Mouse (Mus musculus): ENCODE data around the gene Fasn. TPM values are rescaled to one million over a fixed set of nuclear protein-coding genes. Genes with fewer than 3 reads are reported as not detected.
"Not testable (repeated sequence)": the region's sequence is repeated elsewhere in the genome, so short reads cannot be mapped to it uniquely, and the experiment has no call there.

The Fasn gene
- polyA plus RNA-seq, 1 experiment from 2014 or later, result 124 TPM

DNA sequence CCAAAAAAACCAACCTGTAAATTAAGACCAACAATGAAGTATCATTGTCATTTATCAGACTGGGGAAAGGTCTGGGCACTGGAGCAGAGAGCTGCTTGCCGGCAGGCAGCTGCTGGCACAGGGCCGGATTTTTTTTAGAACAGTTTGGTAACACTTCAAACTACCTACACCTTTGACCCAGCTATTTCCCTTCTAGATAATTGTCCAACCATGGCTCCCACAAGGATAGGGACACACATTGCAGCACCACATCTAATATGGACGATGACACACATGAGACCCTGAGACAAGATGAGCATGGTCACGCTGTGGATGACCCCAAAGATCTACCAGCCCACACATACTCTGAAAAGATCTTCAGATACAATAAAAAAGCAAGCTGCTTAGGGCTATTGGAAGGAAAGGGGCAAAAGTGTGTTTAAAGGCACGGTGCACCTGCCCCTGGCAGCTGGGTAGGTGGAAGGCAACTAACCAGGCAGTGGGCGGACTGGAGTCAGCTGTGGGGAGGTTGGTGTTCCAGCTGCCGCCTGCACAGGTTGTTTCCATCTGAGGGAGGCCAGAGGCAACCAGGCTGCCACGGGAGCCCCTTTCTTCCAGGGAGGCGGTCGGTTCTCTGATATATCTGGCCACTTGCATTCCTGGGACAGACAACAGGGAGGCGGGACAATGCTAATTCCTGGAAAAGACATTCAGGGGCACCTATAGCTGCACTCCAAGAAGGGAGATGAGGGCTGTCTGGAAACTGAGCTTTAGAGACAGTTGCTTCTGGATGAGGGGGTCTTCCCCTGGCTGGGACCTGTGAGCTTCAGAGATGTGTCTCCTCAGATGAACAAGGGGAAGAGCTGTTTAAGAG is 28.0 kb upstream of the Fasn start:
- H3K4me2 ChIP-seq (ENCODE audit: low read length), result no peak overlapping the region
- H3K9ac ChIP-seq (replicated peaks; ENCODE audit: low read length), result no peak overlapping the region
- no peaks in the 10 kb centered on the region for H3K9me3 ChIP-seq (ENCODE audit: control insufficient read depth, low read length)
- H3K27me3 ChIP-seq (ENCODE audit: control insufficient read depth, insufficient read depth, low read length), result no peaks in the 10 kb centered on the region
- H3K27ac ChIP-seq (replicated peaks; ENCODE audit: low read depth, low read length), result no peak overlapping the region
- WGBS, result 71% methylated on average over 11 of the region's 11 CpGs
- H3K36me3 ChIP-seq (ENCODE audit: control insufficient read depth, insufficient read depth, low read length), result 0 out of 2 replicates have a peak, but pooled peaks cover 7% of the 10 kb centered on the region
- DNase-seq (no peak), ATAC-seq (ENCODE audit: low FRiP score, low TSS enrichment) (no peak)
- no peak overlapping the region for H3K4me3 ChIP-seq (replicated peaks; ENCODE audit: low read depth, low read length)
- no peaks in the 10 kb centered on the region for H3K4me1 ChIP-seq (ENCODE audit: control insufficient read depth, insufficient read depth, low read length)

GRCm38 (mm10) chr11:120851582-120851981 is 27.2 kb upstream of the Fasn start:
- H3K9ac ChIP-seq (replicated peaks; ENCODE audit: low read length), result no peak overlapping the region
- H3K27ac ChIP-seq (replicated peaks; ENCODE audit: low read depth, low read length), result no peak overlapping the region
- WGBS, result 77% methylated on average over 2 of the region's 2 CpGs
- H3K9me3 ChIP-seq (ENCODE audit: control insufficient read depth, low read length), result no peaks in the 10 kb centered on the region
- no peaks in the 10 kb centered on the region for H3K27me3 ChIP-seq (ENCODE audit: control insufficient read depth, insufficient read depth, low read length)
- H3K36me3 ChIP-seq (ENCODE audit: control insufficient read depth, insufficient read depth, low read length), result 0 out of 2 replicates have a peak, but pooled peaks cover 6% of the 10 kb centered on the region
- no peak for DNase-seq
- H3K4me3 ChIP-seq (replicated peaks; ENCODE audit: low read depth, low read length), result no peak overlapping the region
- H3K4me1 ChIP-seq (ENCODE audit: control insufficient read depth, insufficient read depth, low read length), result no peaks in the 10 kb centered on the region
- no peak overlapping the region for H3K4me2 ChIP-seq (ENCODE audit: low read length)
- ATAC-seq (ENCODE audit: low FRiP score, low TSS enrichment), result no peak

DNA sequence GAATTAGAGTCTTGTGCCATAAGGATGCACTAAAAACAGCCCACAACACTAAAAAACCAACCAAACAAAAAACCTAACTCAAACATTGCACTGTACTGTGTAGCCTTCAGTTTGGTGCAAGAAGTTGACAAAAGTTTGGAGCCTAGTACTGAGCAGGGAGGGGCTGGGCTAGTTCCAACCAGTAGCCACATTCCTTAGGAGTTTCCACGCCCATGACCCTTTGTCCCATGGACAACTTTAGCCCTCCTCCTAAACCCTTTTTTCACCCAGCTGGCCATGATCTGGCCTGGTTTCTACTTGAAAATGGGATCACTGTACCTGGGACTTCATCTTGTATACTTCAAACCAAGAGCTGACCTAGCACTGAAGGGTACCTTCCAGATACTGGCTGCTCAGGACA is 26.8 kb upstream of the Fasn start:
- Histone ChIP-seq H3K27ac (replicated peaks; ENCODE audit: low read depth, low read length) (no peak overlapping the region), H3K36me3 (ENCODE audit: control insufficient read depth, insufficient read depth, low read length) (0 out of 2 replicates have a peak, but pooled peaks cover 4% of the 10 kb centered on the region), H3K4me3 (replicated peaks; ENCODE audit: low read depth, low read length) (no peak overlapping the region), H3K4me2 (ENCODE audit: low read length) (no peak overlapping the region), H3K4me1 (ENCODE audit: control insufficient read depth, insufficient read depth, low read length) (no peaks in the 10 kb centered on the region), H3K27me3 (ENCODE audit: control insufficient read depth, insufficient read depth, low read length) (no peaks in the 10 kb centered on the region), H3K9ac (replicated peaks; ENCODE audit: low read length) (no peak overlapping the region), H3K9me3 (ENCODE audit: control insufficient read depth, low read length) (no peaks in the 10 kb centered on the region)
- WGBS, result 77% methylated on average over 1 of the region's 1 CpGs
- ATAC-seq (ENCODE audit: low FRiP score, low TSS enrichment), result no peak
- DNase-seq, result no peak

GRCm38 (mm10) chr11:120850331-120851030 is 26.1 kb upstream of the Fasn start:
- Histone ChIP-seq H3K9ac (replicated peaks; ENCODE audit: low read length) (no peak overlapping the region), H3K4me2 (ENCODE audit: low read length) (no peak overlapping the region), H3K4me3 (replicated peaks; ENCODE audit: low read depth, low read length) (no peak overlapping the region), H3K27me3 (ENCODE audit: control insufficient read depth, insufficient read depth, low read length) (no peaks in the 10 kb centered on the region), H3K36me3 (ENCODE audit: control insufficient read depth, insufficient read depth, low read length) (0 out of 2 replicates have a peak, but pooled peaks cover 4% of the 10 kb centered on the region), H3K9me3 (ENCODE audit: control insufficient read depth, low read length) (no peaks in the 10 kb centered on the region), H3K27ac (replicated peaks; ENCODE audit: low read depth, low read length) (no peak overlapping the region), H3K4me1 (ENCODE audit: control insufficient read depth, insufficient read depth, low read length) (no peaks in the 10 kb centered on the region)
- no peak for DNase-seq
- WGBS, result 67% methylated on average over 2 of the region's 2 CpGs
- ATAC-seq (ENCODE audit: low FRiP score, low TSS enrichment), result no peak

GRCm38 (mm10) chr11:120846725-120847475 is 22.6 kb upstream of the Fasn start:
- DNase-seq (no peak), ATAC-seq (ENCODE audit: low FRiP score, low TSS enrichment) (no peak)
- H3K27me3 ChIP-seq (ENCODE audit: control insufficient read depth, insufficient read depth, low read length), result no peaks in the 10 kb centered on the region
- no peak overlapping the region for H3K4me2 ChIP-seq (ENCODE audit: low read length)
- H3K4me3 ChIP-seq (replicated peaks; ENCODE audit: low read depth, low read length), result no peak overlapping the region
- no peaks in the 10 kb centered on the region for H3K36me3 ChIP-seq (ENCODE audit: control insufficient read depth, insufficient read depth, low read length)
- 91% methylated on average over 9 of the region's 9 CpGs for WGBS
- no peak overlapping the region for H3K9ac ChIP-seq (replicated peaks; ENCODE audit: low read length)
- H3K4me1 ChIP-seq (ENCODE audit: control insufficient read depth, insufficient read depth, low read length), result no peaks in the 10 kb centered on the region
- no peak overlapping the region for H3K27ac ChIP-seq (replicated peaks; ENCODE audit: low read depth, low read length)
- no peaks in the 10 kb centered on the region for H3K9me3 ChIP-seq (ENCODE audit: control insufficient read depth, low read length)

- Histone ChIP-seq H3K4me3 (replicated peaks; ENCODE audit: low read depth, low read length) (no peak overlapping the region), H3K27me3 (ENCODE audit: control insufficient read depth, insufficient read depth, low read length) (no peaks in the 10 kb centered on the region), H3K4me2 (ENCODE audit: low read length) (no peak overlapping the region), H3K4me1 (ENCODE audit: control insufficient read depth, insufficient read depth, low read length) (no peaks in the 10 kb centered on the region), H3K27ac (replicated peaks; ENCODE audit: low read depth, low read length) (no peak overlapping the region), H3K9ac (replicated peaks; ENCODE audit: low read length) (no peak overlapping the region), H3K9me3 (ENCODE audit: control insufficient read depth, low read length) (no peaks in the 10 kb centered on the region), H3K36me3 (ENCODE audit: control insufficient read depth, insufficient read depth, low read length) (no peaks in the 10 kb centered on the region)
- ATAC-seq (ENCODE audit: low FRiP score, low TSS enrichment) (no peak), DNase-seq (no peak)
- 90% methylated on average over 4 of the region's 4 CpGs for WGBS
Measured at GRCm38 (mm10) chr11:120844329-120844728, 20.0 kb upstream of the Fasn start.

DNA sequence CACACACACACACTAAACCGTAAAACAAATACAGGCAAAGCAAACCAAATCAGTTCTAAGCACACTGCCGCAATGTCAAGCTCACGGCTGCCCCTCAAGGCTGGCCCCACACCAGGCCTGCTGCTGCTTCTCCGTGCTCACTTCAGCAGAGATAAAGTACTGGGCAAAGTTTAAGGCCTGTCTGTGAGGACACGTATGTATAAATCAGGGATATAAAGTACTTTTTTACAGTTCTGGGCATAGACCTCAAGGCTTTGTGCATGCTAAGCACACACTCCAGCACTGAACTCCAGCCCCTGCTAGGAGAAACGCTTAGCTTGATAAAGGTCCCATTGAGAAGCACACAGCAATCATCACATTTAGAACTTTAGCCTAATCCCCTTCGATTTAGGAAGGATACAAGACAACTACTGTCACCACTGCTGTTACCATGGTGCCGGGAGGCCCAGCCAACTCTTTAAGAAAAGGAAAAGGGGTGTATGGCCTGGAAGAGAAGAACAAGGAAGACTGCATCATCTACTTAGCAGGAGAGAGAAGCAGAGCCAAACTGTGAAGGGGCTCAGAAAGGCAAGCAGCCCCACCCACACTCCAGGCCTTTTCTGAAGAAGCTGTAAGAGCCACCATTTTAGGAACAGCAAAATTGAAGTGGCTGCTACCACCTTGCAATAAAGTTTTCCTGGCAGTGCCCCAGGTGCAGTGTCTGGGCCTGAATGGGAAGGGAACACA is 9.4 kb upstream of the Fasn start:
- 21% methylated on average over 8 of the region's 8 CpGs for WGBS
- Histone ChIP-seq H3K4me3 (replicated peaks; ENCODE audit: low read depth, low read length) (no peak overlapping the region), H3K36me3 (ENCODE audit: control insufficient read depth, insufficient read depth, low read length) (no peaks in the 10 kb centered on the region), H3K27ac (replicated peaks; ENCODE audit: low read depth, low read length) (peak overlapping the region; percentile 68), H3K4me1 (ENCODE audit: control insufficient read depth, insufficient read depth, low read length) (peaks cover 9% of the 10 kb centered on the region), H3K27me3 (ENCODE audit: control insufficient read depth, insufficient read depth, low read length) (no peaks in the 10 kb centered on the region), H3K9ac (replicated peaks; ENCODE audit: low read length) (no peak overlapping the region), H3K9me3 (ENCODE audit: control insufficient read depth, low read length) (no peaks in the 10 kb centered on the region), H3K4me2 (ENCODE audit: low read length) (no peak overlapping the region)
- peak; percentile 60; the same call in 1 of the 2 replicates for ATAC-seq (ENCODE audit: low FRiP score, low TSS enrichment)
- peak; percentile 65 for DNase-seq

GRCm38 (mm10) chr11:120832962-120833361 is 8.6 kb upstream of the Fasn start:
- 92% methylated on average over 5 of the region's 5 CpGs for WGBS
- H3K9me3 ChIP-seq (ENCODE audit: control insufficient read depth, low read length); H3K4me2 ChIP-seq (ENCODE audit: low read length); H3K4me1 ChIP-seq (ENCODE audit: control insufficient read depth, insufficient read depth, low read length); ATAC-seq (ENCODE audit: low FRiP score, low TSS enrichment); DNase-seq; H3K36me3 ChIP-seq (ENCODE audit: control insufficient read depth, insufficient read depth, low read length); H3K4me3 ChIP-seq (replicated peaks; ENCODE audit: low read depth, low read length); H3K27me3 ChIP-seq (ENCODE audit: control insufficient read depth, insufficient read depth, low read length); H3K9ac ChIP-seq (replicated peaks; ENCODE audit: low read length): not testable (repeated sequence)
- peak overlapping the region; percentile 68 for H3K27ac ChIP-seq (replicated peaks; ENCODE audit: low read depth, low read length)
